Mouse (Mus musculus) layer of hippocampus, adult 2 months (tissue): ENCODE results near the gene Dtx4. TPM values are rescaled to one million over a fixed set of nuclear protein-coding genes. Genes with fewer than 3 reads are reported as not detected.

Source experiments
- DNase-seq, 2 experiments: peaks; one replicate each; pipeline ENCODE4 v3.0.0; 2022; ENCODE audit warnings: low spot score in 2 of 2
- H3K27ac ChIP-seq: fragments of 200-600 bp; 2 replicates; pipeline ENCODE4 v1.8.1; 2022
- H3K4me3 ChIP-seq: fragments of 200-600 bp; 2 replicates; pipeline ENCODE4 v1.8.1; 2022; ENCODE audit warnings: mild to moderate bottlenecking
- CTCF ChIP-seq: fragments of 200-600 bp; conservative IDR thresholded peaks from 2 replicates; pipeline ENCODE4 v1.8.1; 2022; ENCODE audit warnings: antibody characterized with exemption, mild to moderate bottlenecking, moderate library complexity
- total RNA-seq, 2 experiments: library from RNA; stranded (reverse); gene quantifications; 2 replicates each; pipeline ENCODE4 v1.2.3; 2021

The Dtx4 gene
- total RNA-seq, 2 experiments from 2014 or later: 32.5 to 35.9 TPM

DNA sequence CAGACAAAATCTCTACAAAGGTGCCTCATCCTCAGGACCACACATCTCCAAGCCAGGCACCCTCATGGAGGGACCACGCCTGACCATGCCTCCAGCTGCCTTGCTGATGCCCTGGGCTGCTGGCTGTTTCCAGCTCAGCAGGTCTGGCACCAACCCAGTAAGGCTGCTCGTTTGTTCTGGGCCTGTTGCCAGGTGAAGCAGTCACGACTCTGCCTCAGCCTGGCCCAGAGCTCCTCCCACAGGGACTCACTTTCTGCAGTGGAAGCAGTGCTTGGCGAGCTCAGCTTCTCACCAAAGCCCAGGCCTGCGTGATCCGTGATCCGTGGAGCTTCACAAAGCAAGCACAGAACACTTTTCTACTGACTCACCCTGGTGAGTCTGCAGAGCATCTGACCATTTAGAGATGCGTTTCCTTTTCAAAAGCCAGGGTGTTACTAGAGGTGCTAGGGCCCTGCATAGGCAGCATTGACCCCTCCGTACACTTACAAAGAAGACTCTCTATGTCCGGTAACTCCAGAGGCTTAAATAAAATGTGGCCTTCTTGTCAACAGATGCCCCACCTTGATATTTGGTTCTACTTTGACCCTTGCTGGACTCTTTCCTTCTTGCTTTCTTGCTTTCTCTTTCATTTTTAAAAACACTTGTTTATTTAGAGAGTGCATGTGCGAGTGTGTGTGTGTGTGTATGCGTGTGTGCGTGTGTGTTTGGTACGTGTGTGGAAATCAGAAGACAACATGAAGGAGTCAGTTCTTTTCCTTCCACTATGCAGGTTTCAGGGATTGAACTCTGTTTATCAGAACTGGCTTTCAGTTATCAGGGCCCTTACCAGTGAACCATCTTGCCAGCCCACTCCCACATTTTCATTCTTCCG is 25.6 kb downstream of the Dtx4 start:
- H3K27ac ChIP-seq: peak overlapping the region; percentile 92
- no peak for TF ChIP-seq CTCF
- DNase-seq: peak; percentile 87 to 88
- H3K4me3 ChIP-seq: peak overlapping the region; percentile 14; the same call in 1 of the 2 replicates

DNA sequence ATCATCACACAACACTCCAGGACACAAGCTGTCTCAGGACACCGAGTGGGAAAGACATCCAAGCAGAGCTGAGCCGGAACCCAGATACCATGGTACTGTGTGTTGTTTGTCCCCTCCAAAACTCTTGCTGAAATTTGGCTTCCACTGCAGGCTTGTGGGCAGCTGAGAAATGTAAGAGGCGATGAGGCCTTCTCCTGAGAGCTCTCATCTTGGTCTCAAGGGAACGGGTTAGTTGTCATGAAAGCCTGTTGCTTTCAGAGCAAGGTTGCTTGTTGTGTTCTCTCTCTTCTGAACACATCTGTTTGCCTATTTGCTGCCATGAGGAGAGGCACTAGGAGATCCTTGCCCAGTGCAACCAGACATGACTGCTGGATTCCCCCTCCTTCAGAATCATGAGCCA is 27.3 kb downstream of the Dtx4 start:
- TF ChIP-seq CTCF: no peak
- DNase-seq: no peak
- Histone ChIP-seq H3K4me3 (no peak overlapping the region), H3K27ac (peak overlapping the region; percentile 24; the same call in 1 of the 2 replicates)

DNA sequence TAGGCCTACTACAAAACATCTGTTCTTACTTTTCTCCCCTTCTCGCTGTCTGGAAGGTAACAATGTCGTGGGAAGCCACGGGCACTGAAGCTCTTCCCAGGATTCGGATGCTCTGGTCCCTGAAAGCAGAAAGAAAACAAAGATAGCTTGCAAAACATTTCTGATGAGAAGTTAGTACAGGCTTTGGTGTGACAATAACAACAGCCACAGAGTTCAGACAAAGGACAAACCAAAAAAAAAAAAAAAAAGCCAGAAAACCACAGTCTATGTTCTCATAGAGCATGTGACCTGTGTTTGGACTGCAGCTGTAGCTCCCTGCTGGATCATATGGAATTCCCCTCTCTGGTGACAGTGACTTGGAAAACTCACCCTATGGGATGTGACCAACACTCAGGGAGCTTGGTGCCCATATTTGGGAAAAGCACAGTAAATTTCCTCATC is 28.0 kb downstream of the Dtx4 start:
- TF ChIP-seq CTCF: no peak
- no peak for DNase-seq
- Histone ChIP-seq H3K27ac (peak overlapping the region; percentile 36; the same call in 1 of the 2 replicates), H3K4me3 (no peak overlapping the region)

DNA sequence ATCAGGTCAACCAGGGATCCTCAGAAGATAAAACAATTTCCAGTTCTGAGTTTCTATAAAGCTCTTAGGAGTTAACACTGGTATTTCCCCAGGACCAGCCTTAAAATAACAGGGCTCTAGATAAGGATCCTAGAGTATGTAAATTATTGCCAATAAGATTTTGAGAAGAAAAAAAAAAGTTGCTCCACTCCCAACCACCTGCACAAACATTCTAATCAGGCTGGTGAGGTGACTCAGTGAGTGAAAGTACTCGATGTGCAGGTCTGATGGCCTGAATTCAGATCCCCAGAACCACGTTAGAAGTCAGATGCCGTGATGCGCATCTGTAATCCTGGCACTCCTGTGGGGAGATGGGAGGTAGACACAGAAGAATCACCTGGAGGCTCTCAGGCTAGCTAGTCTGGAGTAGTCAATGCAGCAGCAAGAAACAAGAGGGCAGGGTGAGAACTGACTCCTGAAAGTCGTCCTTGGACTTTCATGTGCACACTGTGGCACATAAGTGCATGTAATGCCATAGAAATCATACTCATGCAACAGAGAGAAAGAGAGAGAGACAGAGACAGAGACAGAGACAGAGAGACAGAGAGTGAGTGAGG is 28.8 kb downstream of the Dtx4 start:
- 0 out of 2 replicates have a peak overlapping the region, but pooled peaks have one; percentile 36 for H3K27ac ChIP-seq
- no peak overlapping the region for H3K4me3 ChIP-seq
- no peak for TF ChIP-seq CTCF
- no peak for DNase-seq

DNA sequence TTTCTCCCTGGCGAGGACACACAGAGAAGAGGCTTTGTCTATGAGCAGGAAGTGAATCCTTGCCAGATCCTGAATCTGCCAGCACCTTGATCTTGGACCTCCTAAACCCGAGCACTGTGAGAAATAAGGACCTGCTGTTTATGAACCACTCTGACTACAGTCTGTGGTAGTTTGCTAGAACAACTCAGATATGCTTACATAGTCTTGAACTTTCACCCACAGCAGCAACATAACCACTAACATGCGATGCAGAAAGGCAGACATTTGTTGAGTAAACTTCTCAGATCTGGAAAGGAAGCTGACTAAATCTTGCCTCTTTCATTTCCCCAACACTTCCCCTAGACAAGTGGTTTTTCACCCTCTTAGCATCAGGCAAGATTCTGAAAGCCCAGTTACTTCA is 29.4 kb downstream of the Dtx4 start:
- no peak for TF ChIP-seq CTCF
- DNase-seq: no peak
- Histone ChIP-seq H3K27ac (peak overlapping the region; percentile 5; the same call in 1 of the 2 replicates), H3K4me3 (no peak overlapping the region)

DNA sequence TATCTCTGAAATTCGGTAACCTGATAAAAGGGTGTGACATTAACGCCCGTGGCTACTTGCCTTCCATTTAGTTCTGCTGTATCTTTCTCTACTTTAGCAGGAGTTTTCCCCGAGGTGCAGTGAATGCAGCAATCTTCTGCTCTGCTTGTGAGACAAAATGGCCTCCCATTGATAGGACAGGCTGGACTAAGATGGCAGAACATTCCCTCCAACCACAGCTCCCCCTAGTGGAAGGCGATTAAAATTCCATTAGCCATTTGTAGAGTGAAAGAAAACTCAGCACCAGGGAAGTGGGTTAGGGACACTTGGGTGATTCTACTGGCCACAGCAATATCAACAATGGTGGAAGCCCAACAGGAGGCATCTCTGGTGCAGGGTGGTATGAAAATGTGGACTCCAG is 33.8 kb downstream of the Dtx4 start:
- no peak overlapping the region for H3K4me3 ChIP-seq
- H3K27ac ChIP-seq: no peak overlapping the region
- TF ChIP-seq CTCF: peak; percentile 74
- DNase-seq: peak in 1 of 2 experiments; percentile 36

DNA sequence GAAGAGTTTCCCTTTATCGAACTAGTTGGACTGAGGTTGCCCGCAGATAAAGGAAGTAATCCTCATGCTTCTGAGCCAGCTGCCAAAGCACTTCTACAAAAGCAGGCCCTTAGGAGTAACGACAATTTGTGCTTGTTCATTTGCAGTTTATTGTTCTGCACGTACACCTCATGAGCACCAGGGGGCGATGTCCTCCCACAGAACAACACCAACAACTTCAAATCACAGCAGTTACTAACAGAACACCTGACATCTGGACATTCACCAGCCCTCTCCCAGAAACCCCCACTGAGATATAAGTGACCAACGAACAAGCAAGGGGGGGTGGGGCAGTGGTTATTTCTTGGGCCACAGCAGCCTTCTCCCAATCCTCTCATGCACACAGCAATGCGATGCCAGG is 35.0 kb downstream of the Dtx4 start:
- DNase-seq: peak; percentile 56 to 60
- H3K4me3 ChIP-seq: no peak overlapping the region
- TF ChIP-seq CTCF: peak; percentile 91
- H3K27ac ChIP-seq: no peak overlapping the region; the same call in 1 of the 2 replicates

DNA sequence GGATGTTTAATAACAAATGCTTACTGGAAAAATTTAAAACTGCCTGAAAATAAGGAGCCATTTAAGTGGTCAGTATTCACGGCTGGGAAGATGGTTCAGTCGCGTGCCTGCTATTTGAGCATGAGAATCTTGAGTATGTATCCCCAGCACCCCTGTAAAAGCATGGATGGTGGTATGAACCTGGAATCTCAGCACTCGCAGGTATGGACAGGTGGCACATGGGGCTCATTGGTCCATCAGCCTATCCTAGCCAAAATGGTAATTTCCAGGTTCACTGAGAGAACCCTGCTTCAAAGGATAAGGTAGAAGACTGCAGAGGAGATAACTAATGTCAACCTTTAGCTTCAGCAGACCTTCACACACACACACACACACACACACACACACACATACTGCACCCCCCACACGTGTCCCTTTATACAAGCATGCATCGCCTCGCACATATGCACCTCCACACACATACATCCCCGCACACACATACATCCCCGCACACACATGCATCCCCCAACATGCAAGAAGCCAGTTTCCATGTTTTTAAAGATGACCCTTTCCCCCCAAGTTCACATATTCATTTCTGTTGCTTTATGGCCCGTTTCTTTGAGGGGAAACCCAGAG is 35.6 kb downstream of the Dtx4 start:
- no peak for TF ChIP-seq CTCF
- no peak overlapping the region for H3K4me3 ChIP-seq
- no peak for DNase-seq
- H3K27ac ChIP-seq: no peak overlapping the region

DNA sequence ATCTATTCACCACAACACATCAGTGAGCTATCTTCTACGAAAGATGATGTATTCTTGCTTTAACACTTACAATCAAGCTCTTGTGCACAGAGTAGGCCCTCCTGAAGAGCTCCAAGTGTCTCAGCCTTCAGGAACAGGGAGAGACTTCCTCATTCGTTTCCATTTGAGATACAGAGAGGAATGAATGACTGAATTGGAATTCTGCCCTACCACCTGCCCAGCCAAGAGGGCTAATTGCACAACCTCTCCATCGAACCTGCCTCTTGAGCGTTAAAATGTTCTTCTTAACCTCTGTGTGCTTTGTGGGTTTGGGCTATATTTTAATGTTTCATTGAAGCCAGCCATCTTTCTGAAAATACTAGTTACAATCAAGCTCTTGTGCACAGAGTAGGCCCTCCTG is 36.6 kb downstream of the Dtx4 start:
- TF ChIP-seq CTCF: no peak
- H3K27ac ChIP-seq: no peak overlapping the region
- no peak for DNase-seq
- no peak overlapping the region for H3K4me3 ChIP-seq

DNA sequence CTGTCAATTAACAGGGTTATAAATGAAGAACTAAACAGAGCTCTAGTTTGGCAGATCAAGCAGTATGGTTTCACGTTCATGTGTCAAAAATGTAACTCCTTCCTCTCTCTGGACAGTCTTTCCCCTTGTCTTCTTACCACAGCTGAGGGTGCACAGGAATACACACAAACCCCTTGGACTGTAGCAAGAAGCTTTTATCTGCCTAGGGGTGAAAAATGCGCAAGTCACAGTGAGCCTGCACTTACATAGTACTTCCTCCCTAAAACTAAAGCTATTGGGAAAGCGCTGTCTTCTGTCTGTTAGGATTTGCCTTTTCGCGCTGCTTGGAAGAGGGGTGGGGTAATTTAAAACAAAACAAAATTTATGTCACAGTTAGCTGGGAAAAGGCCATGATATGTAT is 37.1 kb downstream of the Dtx4 start:
- no peak overlapping the region for H3K4me3 ChIP-seq
- DNase-seq: peak in 1 of 2 experiments; percentile 5
- H3K27ac ChIP-seq: no peak overlapping the region
- no peak for TF ChIP-seq CTCF

DNA sequence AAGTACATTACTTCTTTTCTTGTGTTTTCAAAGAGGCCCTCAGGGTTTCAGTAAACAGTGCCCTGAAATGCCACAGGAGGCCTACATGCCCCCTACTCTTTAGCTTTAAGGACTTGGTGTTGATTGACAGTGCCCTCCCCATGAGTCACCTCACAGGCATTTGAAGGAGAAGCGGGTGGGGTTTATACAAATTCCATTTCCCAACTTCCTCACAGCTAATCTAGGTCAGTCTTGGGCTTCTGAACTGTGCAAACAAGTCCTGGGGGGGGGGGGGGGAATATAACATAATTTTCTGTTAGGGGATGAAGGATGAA is 37.6 kb downstream of the Dtx4 start:
- Histone ChIP-seq H3K27ac (no peak overlapping the region), H3K4me3 (no peak overlapping the region)
- no peak for TF ChIP-seq CTCF
- DNase-seq: no peak

DNA sequence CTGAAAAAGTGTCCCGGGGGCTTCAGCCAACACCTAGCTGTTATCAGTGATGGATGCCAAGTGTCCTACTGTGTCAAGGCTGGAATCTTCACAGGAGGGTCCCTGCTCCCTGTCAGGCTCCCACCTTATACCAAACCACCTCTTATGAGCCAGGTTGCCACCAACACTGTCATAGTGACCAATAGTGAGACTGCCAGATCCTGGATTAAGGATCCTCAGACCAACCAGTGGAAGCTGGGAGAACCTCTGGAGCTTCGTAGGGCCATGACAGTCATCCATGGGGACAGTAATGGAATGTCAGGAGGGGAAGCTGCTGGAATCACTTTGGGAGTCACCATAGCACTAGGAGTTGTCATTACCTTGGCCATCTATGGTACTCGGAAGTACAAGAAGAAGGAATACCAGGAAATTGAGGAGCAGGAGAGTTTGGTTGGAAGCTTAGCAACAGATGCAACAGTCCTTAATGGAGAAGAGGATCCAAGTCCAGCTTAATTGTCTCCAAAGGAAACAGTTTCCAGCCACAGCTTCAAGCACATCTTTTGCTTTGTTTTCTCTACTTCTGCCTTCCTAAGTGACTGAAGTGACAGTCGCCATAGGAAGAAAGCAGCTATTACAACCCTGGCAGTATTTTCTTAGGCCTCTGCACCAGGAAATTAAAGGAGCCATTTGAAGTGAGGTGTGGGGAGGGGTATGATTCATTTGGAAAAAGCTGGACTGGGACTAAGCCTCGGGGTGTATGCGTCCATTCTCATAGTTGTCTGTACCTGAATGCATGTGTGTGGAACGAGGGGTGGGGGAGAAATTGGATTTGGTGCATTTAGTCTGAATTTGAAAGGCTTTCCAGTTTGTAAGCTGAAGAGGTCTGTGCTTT is 38.2 kb downstream of the Dtx4 start:
- Histone ChIP-seq H3K4me3 (no peak overlapping the region), H3K27ac (peak overlapping the region; percentile 23; the same call in 1 of the 2 replicates)
- peak in 1 of 2 experiments; percentile 3 for DNase-seq
- no peak for TF ChIP-seq CTCF
